Mouse (Mus musculus): ENCODE measurements around the gene Nxnl2.

DNA sequence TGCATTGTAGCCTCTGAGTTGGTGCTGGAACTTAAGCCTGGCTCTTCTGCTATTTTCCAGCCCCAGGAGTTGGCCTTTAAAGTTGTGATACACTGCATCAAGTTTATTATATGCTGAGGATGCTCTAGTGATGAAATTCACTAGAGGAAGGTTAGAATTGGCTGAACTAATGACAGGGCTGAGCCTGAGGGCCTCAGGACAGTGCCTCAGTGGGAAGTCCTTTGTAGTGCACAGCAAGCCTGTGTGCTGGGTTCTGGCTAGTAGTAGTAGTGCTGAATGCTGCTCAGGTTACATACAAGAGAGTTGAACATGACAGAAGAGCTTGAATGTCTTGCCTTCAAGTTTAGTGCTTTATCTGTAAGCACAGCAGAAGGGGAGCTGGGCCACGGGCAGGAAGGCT is 48.9 kb upstream of the Nxnl2 start:
- TF ChIP-seq POLR2A (IDR thresholded peaks at IDR 0.05; ENCODE audit: borderline replicate concordance, control insufficient read depth, low read depth, low read length) (no peak), CTCF (IDR thresholded peaks at IDR 0.05; ENCODE audit: control insufficient read depth, insufficient read depth, low read length) (no peak)

All from bone marrow, adult 2 months (tissue).